Mouse (Mus musculus): Measurements from ENCODE around the gene Ankrd13a. TPM values are rescaled to one million over a fixed set of nuclear protein-coding genes. Genes with fewer than 3 reads are reported as not detected.

The Ankrd13a gene
- 89.4 and 95.0 TPM in 2 replicates for total RNA-seq (2021)
- long read RNA-seq, experiment 1, transcript Ankrd13a-201 (15 exons, 3,717 nt): major isoform, 61 of 80 reads
- long read RNA-seq, experiment 1, partial matches to known transcripts: 6 of 80 reads
- long read RNA-seq, experiment 1, other reads (novel, unspliced or antisense): 13 of 80 reads
- long read RNA-seq, experiment 2, transcript Ankrd13a-201 (15 exons, 3,717 nt): major isoform, 43 of 61 reads
- long read RNA-seq, experiment 2, partial matches to known transcripts: 4 of 61 reads
- long read RNA-seq, experiment 2, other reads (novel, unspliced or antisense): 14 of 61 reads

DNA sequence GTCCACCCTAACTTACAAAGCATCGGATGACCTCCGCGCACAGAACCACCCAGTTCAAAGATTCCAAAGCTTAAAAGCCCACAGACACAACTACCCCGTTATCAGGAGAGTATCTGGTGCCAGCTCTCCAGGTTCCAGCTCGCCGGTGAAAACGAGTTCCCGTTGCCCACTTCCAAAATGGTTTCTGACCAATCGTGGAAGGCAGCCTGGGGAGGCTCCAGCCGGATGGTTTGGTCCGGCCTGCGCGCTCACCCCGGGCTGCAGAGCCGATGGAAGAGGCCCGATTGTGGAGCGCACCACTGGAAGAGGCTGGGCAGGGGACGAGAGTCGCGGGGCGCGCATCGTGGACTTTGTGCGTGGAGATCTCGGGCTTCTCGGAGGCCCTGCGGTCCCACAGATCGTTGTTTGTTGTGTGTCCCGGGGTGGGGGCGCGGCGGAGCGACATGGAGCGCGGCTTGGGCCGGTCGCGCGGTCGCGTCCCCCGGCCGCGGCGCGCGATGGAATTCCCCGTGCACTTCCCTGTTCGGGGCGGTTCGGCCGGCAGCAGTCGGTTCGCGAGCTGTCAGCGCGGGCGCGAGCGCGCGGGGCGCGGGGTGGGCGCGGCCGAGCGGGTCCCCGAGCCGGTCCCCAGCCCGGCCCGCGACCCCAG, at the start of gene Ankrd13a:
Ankrd13a (plus strand) TSS at position 275 of the 649 bp plus-strand sequence.
- peak; percentile 95 for DNase-seq

DNA sequence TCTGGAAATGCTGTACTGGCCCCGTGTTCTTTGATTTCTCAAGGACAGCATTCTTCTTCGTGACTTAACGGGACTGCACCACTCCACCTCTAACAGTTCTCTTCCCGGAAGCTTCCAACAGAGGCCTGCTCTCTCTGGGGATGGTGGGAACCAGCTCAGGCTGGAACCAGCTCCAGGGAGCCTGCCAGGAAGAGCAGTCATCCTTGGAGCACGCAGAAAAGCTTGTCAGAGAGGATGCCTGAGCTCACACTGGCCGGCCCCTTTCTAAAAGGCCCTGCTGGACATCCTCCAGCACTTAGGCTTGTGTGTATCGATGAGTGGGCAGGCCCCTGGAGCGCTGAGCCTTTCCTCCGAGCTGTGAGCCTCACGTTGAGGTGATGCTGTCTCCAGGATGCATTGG, 46.3 kb upstream of the Ankrd13a start:
- DNase-seq: peak; percentile 81

- no peak for DNase-seq
These were observed 44.3 kb upstream of the Ankrd13a start for GRCm38 (mm10) chr5:114730129-114730528.

DNA sequence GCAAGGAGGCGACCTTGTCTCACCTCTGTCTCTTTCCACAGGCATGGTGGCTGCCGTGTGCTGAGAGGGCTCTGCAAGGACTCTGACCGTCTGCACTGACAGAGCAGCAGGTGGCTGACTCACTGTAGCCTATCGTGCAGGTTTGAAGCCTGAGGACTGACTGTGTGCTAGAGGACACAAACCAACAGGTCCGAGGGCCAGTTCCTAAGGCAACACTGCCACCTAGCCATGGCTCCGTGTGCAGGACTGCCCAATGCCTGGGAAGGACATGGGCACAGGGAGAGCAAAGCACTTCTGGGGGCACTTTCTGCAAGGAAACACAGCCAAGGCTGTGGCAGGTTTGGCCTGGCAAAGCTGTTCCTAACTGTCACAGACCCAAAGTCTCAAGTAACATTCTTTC, 43.0 kb upstream of the Ankrd13a start:
- DNase-seq: no peak

DNA sequence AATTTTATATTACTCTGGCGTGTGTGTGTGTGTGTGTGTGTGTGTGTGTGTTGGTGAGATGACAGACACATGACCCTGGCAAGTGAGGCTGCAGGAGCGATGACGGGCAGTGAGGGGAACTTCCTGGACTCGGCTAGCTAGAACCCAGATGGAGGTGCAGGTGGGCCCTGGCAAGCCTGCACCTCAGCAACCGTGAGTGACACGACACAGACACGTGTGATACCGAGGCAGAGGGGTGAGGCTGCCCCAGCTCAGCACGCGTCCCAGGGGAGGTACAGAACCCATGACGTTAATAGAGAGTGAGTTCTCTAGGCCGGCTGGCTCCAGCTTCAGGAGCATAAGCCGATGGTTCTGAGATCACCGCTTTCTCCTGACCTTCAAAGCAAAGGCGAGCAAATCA, 42.5 kb upstream of the Ankrd13a start:
- no peak for DNase-seq

DNA sequence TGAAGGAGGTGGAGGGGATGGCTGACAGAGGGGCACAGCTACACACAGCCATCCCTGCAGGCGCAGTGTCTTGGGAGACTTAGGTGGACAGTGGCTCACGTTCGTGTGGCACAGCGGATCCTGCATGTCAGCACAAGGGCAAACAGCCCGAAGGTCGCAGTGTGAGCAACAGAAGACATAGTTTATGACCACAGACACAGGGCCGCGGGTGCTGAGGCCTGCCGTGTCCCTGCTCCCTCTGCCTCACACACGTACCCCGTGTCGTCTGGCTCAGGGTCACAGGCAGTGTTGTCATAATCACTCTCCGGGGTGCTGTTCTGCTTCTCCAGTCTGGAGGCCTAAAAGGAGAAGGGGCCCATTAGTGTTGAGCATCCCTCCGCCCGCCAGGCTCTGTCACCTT, 40.9 kb upstream of the Ankrd13a start:
- peak; percentile 86 for DNase-seq

- peak; percentile 57 for DNase-seq
These were observed 37.2 kb upstream of the Ankrd13a start for GRCm38 (mm10) chr5:114737090-114737887.

- peak; percentile 71 for DNase-seq
These were observed 35.7 kb upstream of the Ankrd13a start for GRCm38 (mm10) chr5:114738707-114739241.

DNA sequence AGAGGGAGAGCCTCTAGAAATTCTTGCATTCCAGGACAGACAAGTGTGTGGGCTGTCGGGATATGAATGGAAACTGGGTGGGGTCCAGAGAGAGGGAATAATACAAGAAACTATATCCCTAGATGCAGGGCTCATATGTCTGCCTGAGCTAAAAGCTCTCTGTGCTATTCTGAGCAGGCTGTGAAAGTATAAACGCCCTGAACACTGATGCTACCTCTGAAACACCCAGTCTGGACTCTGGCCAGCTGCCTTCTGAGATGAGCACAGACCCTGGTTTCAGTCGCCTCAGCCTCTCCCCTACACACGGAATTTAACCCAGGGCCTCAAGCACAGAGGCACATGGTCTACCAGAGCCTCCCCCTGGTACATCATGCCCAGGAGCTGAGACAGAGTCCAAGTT, 33.9 kb upstream of the Ankrd13a start:
- DNase-seq: no peak

DNA sequence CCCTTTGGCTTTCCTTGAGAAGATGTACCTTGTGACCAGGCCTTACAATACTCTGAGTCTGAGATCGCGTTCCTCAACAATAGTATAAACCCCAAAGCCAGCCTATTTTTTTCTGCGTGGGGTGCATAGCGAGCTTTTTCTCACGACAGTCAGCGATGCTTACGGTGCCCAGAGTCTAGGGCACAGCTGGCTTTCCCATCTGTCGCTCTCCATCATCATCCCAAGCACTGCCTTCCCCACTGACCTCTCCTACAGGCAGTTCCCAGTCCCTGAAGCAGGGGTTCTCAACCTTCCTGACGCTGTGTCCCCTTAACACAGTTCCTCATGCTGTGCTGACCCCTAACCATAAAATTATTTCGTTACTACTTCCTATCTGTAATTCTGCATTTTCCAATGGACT, 31.9 kb upstream of the Ankrd13a start:
- DNase-seq: no peak

GRCm38 (mm10) chr5:114742998-114743696, 31.3 kb upstream of the Ankrd13a start:
- no peak for DNase-seq

DNA sequence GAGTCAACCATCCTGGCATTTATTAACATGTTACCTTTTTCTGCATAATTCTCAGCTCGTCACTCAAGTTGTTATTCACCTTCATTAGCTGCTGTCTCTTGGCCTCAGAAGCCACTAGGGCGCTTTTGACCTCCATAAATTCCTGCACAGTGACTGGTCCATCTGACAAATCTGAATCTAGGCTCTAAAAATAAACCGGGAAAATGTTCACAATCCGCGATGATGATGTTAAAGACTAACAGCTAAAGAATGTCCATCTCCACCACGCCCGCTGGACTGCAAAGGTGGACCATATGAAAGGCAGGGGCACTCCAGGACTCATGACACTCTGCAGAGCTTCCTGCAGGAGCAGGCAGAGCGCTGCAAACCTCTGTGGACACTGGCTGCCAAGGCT, 30.8 kb upstream of the Ankrd13a start:
- no peak for DNase-seq

DNA sequence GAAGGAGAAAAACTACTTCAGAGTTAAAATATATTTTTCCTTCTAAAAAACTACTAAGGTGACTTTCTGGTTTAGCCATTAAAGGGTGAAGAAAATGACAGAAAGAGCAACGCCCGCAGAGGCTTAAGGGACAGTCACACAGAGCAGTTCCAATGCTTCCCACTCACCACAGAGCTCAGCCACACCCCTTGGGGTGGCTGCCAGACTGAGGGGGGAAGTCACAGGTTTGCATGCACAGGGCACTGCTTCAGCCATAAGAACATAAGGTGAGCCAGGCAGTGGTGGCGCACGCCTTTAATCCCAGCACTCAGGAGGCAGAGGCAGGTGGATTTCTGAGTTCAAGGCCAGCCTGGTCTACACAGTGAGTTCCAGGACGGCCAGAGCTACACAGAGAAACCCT, 28.9 kb upstream of the Ankrd13a start:
- no peak for DNase-seq

DNA sequence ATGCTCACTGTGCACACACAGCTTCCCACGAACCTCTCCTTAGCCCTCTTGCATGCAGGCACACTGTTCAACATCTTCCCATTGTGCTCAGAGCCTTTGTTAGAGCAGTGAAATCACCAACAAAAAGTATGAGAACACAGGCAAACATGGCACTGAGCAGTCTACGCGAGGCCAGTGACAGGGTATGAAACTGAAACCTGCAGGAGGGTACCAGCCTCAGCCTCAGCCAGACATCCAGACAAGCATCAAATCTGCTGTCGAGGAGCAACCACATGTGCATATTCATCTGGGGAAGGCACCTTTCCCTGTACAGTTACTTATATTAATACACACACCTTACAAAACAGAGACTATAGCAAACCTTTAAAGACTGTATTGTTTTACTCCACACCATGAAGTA, 27.6 kb upstream of the Ankrd13a start:
- DNase-seq: no peak

GRCm38 (mm10) chr5:114747521-114747920, 27.0 kb upstream of the Ankrd13a start:
- DNase-seq: no peak

- no peak for DNase-seq
These were observed 24.2 kb upstream of the Ankrd13a start for GRCm38 (mm10) chr5:114750325-114750724.

- no peak for DNase-seq
These were observed 22.1 kb upstream of the Ankrd13a start for GRCm38 (mm10) chr5:114752397-114752796.

GRCm38 (mm10) chr5:114753384-114753783, 21.1 kb upstream of the Ankrd13a start:
- DNase-seq: no peak

DNA sequence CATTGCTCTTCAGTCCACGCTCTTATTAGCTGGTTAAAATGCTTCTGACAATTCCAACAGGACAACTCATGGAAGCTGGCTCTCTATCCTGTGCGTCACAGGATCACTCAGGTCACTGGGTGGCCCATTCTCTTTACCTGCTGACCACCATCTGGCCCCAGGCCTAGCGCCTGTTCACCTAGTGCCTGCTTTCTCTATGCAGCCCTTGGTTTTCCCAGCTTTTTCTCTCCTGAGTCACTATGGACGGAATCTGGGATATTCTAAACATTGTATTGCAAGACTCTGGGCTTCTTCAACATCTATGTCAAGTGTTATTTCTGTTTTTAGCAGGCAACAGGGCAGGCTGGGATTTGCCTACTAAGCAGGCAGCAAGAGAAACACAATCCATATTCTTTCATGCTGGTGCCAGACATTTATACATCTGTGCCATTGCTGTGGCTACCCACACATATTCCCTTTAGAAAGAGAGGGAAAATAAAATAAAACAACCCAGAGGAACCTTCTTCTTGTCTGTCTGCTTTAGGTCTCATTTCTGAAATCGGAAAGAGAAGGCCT, 14.9 kb upstream of the Ankrd13a start:
- DNase-seq: no peak

- DNase-seq: no peak
These were observed 12.5 kb upstream of the Ankrd13a start for GRCm38 (mm10) chr5:114761980-114762379.

- DNase-seq: peak; percentile 67
These were observed 9.4 kb upstream of the Ankrd13a start for GRCm38 (mm10) chr5:114764812-114765735.
